Mouse (Mus musculus): Measurements from ENCODE around the gene Mettl17.
"Not testable (repeated sequence)": the region's sequence is repeated elsewhere in the genome, so short reads cannot be mapped to it uniquely, and the experiment has no call there.

The Mettl17 gene

DNA sequence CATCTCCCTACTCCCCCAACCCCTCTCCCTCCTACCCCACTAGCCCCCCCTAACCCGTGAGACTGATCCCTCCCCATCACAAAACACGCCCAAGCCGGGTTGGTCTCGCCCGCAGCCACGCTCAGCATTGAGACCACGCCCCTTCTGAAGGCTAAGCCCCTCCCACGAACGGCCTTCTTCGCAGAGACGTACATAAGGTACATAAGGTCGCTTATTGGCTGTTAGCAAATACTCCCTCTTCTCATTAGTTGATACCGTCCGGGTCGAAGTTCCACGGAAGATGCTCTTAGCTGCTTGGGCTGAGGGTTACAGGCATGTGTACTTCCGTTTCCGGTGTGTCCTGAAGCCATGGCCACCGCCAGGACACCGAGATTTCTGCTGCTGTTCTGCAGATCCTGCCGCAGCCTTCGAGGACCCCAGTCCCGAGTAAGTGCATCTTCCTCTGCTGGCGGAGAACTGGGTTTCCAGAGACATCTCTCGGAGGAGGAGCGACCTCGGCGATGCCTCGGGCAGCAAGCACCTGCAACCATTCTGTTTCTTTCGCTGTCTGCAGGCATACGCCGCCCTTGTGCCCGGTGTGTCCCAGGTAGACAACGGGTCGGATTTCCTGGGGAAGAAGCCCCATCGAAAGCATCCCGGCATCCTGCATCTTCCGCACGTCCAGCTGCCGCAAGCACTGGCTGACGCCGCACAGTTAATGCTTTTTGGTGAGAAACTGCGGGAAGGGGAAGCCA, at the start of gene Mettl17:
Mettl17 (plus strand) TSS at position 245 of the 734 bp plus-strand sequence.
- peak; percentile 86 to 93 for DNase-seq (ENCODE audit: low spot score in 2 of 2)

DNA sequence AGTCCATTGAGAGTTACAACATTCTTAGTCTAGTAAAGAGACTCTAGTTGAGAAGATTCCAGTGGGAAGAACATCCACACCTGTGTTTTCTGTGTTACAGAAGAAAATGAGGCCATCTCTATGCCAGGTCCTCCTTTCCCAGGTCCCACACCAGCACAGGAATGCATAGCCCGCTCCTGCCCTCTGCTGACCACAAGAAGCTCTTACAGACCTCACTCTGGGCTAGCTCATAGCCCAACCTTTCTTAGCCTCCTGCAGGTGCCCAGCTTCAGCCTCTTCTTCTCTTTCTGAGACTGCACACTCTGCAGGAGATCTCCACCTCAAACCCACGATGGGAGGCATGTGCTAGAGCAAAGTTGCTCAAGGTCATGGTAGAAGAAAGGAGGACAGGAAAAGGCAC, 46.2 kb upstream of the Mettl17 start:
- not testable (repeated sequence) for DNase-seq (ENCODE audit: low spot score in 2 of 2)

DNA sequence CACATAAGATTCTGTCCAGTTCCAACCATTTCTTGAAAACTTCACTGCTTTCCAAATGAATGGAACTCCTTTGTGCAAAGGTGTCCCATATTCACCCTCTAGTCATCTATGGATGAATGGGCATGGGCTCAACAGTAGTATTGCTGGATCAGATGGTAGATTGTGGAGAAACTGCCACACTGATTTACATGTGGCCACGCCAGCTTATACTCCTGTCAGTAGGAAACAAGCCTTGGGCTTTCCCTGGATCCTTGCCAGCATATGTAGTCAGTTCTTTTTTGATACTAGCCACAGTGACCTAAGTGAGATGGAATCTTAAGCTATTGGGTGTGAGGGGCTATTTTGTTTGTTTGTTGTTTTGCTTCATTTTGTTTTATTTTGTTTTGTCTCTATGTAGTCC, 42.4 kb upstream of the Mettl17 start:
- DNase-seq (ENCODE audit: low spot score in 2 of 2), result no peak

DNA sequence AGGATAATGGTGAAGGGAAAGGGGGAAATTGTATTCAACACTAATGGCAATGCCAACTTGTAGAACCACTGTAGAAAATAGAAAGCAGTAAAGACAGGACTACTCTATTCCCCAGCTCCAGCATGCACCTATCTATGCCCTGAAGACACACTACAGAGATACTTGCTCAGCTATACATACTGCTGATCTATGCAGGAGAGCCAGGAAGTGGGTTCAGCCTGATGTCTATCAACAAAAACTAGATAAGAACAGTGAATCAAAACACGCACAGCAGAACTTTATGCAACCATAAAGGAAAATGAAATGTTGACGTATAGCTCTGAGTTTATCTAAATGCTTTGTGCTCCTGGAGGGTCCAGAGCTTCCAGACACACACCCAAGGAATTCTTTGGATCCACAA, 41.9 kb upstream of the Mettl17 start:
- DNase-seq (ENCODE audit: low spot score in 2 of 2), result no peak

DNA sequence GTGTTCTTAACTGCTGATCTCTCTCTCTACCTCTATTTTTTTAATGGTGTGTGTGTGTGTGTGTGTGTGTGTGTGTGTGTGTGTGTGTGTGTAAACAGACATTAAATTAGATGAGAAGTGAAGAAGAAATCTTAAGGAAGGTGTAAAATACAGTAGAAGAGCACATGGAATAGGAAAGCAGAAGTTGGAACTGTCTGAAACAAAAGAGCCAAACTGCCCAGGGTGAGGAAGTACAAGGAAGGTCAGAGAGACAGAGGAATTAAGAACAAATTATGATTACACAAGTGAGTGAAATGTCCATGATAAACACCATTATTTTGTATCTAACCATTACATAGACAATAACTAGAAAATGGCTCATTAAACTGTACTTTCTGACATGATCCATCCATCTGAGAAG, 40.8 kb upstream of the Mettl17 start:
- no peak for DNase-seq (ENCODE audit: low spot score in 2 of 2)

DNA sequence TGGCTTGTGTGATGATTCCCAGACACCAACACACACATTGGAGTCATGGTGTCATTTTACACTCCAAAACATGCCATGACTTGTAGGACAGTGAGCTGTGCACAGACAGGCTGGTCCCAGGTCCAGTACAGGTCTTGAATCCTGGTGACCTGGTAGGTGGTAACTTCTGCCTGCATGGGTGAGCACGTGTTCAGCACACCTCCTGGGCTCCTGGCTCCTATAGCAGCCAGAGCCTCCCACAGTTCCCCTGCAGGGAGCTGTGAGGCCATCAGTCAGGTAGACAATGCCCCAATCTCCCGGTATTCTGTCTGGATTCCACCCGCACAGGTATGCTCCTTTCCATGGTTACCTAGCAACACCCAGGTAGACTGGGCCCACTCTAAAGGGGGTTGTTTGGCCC, 38.1 kb upstream of the Mettl17 start:
- DNase-seq (ENCODE audit: low spot score in 2 of 2), result no peak

DNA sequence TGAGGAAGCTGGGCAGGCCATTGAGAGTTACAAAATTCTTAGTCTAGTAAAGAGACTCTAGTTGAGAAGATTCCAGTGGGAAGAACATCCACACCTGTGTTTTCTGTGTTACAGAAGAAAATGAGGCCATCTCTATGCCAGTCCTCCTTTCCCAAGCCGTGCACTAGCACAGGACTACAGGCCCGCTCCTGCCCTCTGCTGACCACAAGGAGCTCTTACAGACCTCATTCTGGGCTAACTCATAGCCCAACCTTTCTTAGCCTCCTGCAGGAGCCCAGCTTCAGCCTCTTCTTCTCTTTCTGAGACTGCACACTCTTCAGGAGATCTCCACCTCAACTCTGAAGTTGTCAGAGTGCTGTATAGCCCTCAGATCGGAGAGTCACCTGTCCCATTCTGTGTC, 33.6 kb upstream of the Mettl17 start:
- DNase-seq (ENCODE audit: low spot score in 2 of 2), result not testable (repeated sequence)

DNA sequence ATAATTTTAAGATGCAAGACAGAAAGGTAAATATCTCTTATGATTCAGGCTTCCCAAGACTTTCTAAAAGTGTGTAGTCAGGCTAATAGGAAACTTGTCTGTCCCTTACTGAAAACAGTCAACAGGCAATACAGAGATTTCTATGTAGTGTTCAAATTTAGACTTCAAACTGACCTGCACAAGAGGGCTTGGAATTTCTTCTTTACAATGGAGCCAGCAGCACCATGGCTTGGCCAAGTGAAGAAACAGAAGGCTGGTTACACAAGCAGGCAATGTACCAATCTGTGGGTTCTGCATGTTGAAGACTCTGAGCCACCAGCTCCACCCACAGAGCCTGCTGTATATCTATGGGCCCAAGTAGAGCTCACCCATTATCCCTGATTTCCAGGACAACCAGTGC, 31.2 kb upstream of the Mettl17 start, which contains the start of gene Ear6:
Ear6 (plus strand) TSS at position 301 of the 400 bp plus-strand sequence.
- no peak for DNase-seq (ENCODE audit: low spot score in 2 of 2)

DNA sequence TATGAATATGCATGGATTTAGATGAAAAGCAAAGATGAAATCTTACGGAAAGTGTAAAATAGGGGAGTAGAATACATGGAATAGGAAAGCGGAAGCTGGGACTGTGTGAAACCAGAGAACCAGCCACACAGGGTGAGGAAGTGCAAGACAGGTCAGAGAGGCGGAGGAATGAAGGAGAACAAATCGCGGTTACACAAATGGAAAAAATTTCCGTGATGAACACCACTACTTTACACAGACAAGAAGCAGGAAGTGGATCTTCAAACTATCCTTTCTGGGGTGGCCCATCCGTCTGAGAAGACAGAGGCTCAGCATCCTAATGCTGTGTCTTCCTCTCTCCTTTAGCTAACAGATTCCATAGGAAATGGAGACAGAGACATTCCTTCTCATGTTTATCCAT, 29.4 kb upstream of the Mettl17 start:
- not testable (repeated sequence) for DNase-seq (ENCODE audit: low spot score in 2 of 2)

DNA sequence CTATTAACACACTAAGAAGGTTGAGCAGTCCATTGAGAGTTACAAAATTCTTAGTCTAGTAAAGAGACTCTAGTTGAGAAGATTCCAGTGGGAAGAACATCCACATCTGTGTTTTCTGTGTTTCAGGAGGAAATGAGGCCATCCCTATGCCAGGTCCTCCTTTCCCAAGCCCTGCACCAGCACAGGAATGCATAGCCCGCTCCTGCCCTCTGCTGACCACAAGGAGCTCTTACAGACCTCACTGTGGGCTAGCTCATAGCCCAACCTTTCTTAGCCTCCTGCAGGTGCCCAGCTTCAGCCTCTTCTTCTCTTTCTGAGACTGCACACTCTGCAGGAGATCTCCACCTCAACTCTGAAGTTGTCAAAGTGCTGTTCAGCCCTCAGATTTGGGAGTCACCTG, 21.0 kb upstream of the Mettl17 start:
- peak in 1 of 2 experiments; percentile 11 for DNase-seq (ENCODE audit: low spot score in 2 of 2)

DNA sequence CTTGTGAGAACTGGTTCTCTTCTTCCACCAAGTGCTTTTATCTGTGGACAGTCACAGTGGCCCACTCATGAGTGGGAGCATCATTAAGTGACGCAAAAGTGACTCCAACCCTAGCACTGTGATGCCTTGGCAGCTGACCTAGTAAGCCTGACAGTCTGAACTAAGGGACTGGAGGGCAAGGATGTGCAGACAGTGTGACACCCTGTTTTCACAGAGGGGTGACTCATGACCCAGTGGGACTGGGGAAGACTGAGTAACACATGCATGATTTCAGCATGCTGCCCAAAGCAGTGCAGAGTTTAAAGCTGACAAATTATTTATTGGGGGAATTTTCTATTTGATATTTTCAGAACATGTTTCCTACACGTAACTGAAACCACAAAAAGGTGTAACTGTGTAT, 13.9 kb upstream of the Mettl17 start:
- DNase-seq (ENCODE audit: low spot score in 2 of 2), result no peak

DNA sequence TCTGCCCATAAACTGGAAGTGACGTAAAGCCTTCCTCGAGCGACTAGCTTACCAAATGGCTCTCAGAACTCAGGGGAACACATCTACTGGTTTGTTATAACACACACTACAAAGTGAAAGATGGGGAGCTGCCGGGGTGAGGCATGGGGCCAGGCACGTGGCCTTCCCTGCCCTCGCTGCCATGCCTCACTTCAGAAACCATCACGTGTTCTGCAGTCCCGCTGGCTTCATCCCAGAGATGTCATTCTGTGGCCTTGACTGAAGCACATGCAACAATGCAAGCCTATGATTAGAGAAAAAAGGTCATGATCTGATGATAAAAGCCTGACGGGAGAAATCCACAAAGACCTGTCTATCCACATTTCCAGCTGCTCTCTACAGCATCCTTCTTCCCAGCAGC, 12.9 kb upstream of the Mettl17 start:
- DNase-seq (ENCODE audit: low spot score in 2 of 2), result no peak

DNA sequence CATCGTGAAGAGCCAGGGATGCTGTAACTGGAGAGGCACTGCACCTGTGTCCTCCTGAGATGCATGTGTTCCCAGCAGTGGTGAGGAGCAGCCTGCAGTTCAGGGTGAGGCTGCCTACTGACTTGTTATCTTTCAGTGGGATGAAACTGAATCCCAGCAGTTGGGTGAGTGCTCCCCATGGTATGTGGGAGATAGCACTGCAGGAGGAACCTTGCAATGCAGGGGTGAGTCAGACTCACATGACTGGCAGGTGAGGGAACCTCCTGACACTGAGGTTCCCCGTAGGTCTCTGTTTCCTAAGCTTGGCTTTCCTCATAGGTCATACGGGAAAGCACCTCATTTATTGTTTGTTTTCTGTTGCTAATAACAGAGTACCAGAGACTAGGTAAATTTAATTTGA, 7.1 kb upstream of the Mettl17 start:
- no peak for DNase-seq (ENCODE audit: low spot score in 2 of 2)

DNA sequence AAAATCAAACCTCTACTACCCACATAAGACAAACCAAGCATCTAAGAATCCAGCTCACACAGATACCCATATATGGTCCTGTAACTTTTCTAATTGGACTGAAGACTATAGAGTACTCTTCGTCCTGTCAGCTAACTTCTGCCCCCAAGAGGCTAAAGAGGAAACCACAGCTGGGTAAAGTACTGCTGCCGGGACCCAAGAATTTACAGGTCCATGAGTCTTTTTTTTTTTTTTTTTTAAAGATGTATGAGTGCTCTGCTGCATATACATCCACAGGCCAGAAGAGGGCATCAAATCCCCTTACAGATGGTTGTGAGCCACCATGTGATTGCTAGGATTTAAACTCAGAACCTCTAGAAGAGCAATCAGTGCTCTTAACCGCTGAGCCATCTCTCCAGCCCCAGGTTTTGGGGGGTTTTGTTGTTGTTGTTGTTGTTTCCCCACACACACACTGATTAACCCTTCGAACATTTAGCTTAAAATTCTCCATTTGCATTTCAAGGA, 1.1 kb upstream of the Mettl17 start:
- peak; percentile 30 to 79 for DNase-seq (ENCODE audit: low spot score in 2 of 2)

DNA sequence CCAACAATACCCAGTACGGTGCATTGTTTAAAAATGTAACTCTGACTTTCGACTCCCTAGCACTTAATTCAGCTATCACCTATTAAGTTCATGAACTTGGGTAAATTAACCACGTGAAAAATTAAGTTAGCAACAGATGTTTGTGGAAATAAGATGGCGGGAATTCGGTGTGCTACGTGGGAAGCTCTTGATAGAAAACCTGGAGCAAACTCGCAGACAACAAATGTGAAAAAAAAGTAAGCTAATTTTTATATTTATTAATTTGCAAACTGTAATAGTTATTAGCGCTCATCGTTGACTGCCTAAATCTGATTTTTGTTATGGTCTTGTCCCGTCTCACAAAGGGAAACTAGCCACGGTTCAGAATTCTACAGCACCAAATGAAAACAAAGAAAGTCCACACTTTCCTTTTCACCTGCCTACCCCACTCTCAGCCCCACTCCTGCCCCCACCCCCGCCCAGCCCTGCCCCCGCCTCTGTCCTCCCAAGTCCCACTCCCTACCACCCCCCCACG, 554 bp upstream of the Mettl17 start:
- no peak for DNase-seq (ENCODE audit: low spot score in 2 of 2)

DNA sequence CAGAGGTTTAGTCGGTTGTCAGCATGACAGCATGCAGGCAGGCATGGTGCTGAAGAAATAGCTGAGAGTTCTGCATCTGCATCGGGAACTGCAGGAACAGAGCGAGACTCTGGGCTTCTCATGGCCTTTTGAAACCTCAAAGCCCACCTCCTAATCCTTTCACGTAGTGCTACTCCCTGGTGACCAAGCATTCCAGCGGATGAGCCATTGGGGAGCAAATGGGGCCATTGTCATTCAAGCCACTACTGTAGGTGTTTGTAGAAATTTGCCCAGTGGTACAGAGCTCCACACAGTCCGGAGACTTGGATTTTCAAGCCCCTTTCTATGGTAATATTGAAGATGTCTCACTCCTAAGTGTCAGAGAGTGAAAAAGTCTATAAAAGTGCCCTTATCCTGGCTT, 1.4 kb downstream of the Mettl17 start:
- no peak for DNase-seq (ENCODE audit: low spot score in 2 of 2)

DNA sequence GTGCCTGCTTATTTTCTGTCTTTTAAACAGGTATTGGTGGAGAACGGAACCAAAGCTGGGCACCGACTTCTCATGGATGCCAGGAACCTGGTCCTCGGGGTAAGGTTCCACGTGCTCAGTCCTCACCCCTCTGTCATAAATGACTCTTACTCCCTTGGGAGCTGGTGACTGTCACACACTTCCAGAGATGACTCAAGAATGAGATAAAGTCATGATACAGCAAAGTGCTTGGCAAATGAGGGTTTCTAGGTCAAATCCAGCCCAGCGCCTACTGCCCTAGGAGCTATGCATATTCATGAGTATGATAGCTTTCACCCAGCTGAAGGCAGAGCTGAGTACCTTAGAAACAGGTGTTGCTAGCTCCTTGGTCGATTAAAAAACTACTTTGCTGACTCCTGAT, 5.2 kb downstream of the Mettl17 start:
- DNase-seq (ENCODE audit: low spot score in 2 of 2), result no peak

DNA sequence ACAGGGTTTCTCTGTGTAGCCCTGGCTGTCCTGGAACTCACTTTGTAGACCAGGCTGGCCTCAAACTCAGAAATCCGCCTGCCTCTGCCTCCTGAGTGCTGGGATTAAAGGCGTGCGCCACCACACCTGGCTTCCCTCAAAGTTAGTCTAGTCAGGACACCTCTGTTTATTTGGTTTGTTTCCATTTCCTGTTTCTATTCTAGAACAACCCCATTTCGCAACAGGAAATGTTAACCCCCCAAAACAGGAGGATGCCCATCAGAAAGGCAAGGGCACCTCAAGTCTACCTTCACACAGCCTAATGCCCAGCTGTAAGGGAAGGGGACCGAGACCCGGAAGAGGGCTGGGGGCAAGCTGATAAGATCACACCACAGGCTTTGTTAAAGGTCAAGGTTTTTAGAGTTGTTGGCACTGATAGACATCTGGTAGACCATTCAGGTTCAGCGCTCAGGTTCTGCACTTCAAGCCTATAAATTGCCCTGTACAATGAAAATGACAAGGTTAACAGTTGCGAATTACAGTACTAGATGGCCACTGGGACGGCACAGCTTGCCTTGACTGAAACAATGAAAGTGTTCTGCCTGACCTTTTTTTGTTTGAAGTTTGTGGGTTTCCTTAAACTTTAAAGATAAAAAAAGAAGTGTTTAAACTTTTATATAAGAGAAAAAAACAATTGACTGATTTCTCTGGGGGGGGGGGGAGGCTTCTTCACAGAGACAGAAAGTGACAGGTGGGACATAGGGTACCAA, 7.7 kb downstream of the Mettl17 start, which contains the start of gene Slc39a2:
Slc39a2 (plus strand) TSS at position 699 of the 749 bp plus-strand sequence.
- DNase-seq (ENCODE audit: low spot score in 2 of 2), result no peak

DNA sequence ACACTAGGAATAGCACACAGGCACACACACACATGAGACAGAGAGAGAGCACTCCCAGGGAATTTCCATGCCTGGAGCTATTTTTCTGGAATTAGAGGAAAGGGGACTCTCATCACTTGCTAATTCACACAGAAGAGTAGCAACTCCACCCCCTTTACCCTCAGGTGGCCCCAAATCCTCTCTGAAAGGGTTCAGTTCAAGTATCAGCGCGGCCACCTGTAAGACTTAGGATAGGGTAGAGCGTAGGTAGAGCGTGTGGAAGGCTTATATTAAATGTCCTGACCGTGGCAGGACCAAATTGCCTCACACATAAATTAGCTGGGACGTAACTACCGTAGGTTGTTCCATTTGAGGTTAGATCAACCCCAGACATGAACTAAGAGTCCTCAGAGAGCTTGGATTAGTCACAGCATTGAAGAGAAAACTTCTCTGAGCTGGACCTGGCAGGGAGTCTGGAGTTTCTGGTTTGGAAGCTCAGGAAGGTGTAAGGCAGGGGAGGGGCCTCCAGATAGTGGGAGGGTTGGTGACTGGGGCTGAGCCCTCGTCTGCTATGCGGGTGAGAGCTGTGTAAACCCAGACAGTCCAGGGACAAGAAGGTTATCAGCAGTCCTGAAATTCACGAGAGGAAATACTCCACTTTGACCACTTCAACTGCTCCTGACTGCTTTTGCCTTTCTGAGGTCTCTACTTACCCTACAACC, 8.6 kb downstream of the Mettl17 start:
- no peak for DNase-seq (ENCODE audit: low spot score in 2 of 2)

DNA sequence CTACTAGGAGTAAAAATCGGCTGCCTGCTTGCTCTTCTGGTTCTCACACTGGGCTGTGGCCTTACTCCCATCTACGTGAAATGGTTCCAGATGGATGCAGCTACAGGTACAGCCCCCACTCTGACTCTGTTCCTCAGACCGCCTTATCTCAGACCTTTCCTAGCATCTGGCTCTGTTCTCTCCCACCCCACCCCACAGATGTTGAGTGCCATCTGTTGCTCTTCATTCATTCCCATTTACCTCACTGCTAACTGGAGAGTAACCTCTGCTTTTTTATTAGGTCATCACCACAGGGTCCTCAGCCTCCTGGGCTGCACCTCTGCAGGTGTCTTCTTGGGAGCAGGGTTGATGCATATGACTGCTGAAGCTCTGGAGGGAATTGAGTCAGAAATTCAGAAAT, 9.2 kb downstream of the Mettl17 start:
- DNase-seq (ENCODE audit: low spot score in 2 of 2), result no peak

DNA sequence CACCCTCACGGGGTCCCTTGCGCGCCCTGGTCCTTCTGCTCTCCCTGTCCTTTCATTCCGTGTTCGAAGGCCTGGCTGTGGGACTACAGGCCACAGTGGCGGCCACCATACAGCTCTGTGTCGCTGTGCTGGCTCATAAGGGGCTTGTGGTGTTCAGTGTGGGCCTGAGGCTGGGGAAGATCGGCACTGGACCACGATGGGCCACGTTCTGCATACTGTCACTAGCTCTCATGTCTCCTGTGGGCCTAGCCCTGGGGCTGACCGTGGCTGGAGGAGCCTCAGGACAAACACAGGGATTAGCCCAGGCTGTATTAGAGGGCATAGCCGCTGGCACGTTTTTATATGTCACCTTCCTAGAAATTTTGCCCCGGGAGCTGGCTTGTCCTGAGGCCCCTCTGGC, 10.4 kb downstream of the Mettl17 start:
- DNase-seq (ENCODE audit: low spot score in 2 of 2), result no peak

DNA sequence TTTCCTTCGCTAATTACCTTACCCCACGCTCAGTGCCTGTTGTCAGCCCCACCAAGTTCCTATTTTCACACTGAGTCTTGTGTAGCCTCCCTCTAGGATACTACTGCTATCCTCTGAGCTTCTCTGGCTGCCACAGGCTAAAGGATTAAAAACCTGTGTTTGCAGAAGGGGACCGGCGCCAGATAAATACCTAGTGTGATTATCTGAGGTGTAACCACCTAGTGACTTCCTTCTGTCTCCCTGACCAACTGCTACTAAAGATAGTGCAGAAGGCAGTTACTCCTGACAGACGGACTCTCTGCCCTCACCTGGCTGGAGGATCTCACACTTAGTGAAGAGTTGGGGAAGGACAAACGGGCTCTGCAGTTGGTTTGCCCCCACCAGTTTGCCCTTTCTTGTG, 11.4 kb downstream of the Mettl17 start:
- no peak for DNase-seq (ENCODE audit: low spot score in 2 of 2)
